Mouse (Mus musculus) spleen, adult 12 weeks (tissue): ENCODE data around the gene Prox2.

Experiments
- DNase-seq: peaks from one replicate; pipeline ENCODE4 v3.0.0; 2022; ENCODE audit warnings: low spot score

The Prox2 gene

GRCm38 (mm10) chr12:85094010-85094409, 16.5 kb downstream of the Prox2 start:
- no peak for DNase-seq

DNA sequence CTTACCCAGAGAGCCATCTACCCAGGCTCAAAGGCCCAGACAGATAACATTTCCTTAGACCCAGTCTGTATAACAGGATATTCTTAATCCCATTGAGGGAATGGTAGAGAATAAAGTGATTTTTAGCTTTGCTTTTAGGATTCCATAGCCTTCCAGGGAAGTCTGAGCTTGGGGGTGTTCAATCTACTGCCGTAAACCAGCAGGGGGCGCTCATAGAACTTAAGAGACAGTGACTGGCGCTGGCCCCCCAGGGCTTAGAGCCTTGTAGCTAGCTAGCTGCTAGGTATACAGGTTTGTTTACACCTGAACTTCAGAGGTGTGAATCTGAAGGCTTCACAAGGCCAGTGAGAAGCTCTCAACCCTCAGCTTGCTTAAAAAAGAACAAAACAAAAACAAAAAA, 18.3 kb downstream of the Prox2 start:
- peak; percentile 53 for DNase-seq

DNA sequence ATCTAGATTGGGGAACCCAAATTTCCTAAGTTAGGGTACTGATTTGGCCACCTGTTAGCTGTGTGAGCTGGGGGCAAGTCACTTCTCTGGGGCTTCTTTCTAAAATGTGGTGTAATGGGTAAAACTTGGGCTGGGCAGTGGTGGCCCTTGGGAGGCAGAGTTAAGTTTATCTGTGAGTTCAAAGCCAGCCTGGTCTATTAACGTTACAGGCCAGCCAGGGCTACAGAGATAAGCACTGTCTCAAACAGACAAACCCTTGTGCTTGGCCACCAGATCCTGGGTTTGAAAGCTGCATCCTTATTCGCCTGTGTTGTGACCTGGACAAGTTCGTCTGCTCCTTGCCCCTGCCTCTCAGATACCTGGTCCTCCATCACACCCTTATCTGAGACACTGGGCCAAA, 19.4 kb downstream of the Prox2 start:
- DNase-seq, result no peak

- DNase-seq, result no peak
Observed at GRCm38 (mm10) chr12:85087845-85088244, 22.7 kb downstream of the Prox2 start.

DNA sequence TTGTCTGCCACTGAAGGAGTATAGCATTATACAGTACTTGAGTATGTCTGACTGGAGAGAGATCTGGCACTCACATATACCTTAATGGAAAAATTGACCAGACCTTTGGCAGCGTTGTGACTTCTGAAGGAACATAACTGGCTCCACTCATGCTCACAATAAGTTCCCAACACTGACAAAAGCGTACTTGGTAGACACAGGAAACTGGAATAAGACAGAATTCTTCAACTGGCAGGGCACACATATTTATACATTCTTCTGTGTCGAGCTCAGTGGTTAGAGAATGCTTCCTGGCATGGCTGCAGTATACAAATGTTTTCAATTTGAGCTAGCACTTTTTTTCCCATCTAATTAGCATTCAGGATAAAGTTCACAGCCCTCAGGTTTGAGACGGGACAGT, 25.6 kb downstream of the Prox2 start:
- no peak for DNase-seq

DNA sequence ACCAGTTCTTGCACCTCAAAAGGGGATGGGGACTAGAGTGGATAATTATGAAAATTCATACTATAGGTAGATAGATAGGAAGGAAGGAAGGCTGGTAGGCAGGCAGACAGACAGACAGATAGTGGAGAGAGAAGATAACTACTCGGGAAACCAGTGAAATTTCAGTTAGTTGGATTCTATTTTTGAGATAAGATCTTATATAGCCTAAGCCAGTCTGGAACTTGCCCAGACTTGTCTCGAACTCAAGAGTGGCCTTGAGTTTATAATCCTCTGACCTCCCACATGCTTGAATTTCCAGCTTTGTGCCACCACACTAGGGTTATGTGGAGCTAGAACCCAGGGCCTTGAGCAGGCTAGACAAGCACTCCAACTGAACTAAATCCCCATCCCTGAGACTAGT, 26.3 kb downstream of the Prox2 start:
- DNase-seq, result no peak

GRCm38 (mm10) chr12:85077100-85077499, 33.5 kb downstream of the Prox2 start:
- no peak for DNase-seq

- no peak for DNase-seq
Observed at GRCm38 (mm10) chr12:85071043-85071442, 39.5 kb downstream of the Prox2 start.

DNA sequence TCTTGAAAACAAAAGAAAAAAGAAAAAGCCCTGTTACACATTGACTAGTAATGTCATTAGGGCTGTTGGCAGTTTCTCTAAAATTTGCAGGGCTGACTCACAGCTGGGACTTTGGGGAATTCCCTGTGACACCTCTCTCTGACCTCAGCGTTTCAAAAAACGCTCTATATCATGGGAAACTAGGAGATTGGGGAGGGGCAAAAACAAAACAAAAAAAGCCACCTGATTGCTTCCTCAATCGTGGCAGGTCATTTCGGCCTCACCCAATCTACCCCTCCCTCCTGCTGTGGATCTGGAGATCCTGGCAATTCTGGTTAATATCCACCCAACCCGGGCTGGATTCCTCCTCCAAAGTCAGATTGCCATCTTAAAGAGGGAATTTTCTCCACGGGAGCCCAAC, 59.3 kb downstream of the Prox2 start:
- DNase-seq, result no peak
